Mouse (Mus musculus) frontal cortex, adult 2 months (tissue): Measurements from ENCODE around the gene Gm6040. TPM values are rescaled to one million over a fixed set of nuclear protein-coding genes. Genes with fewer than 3 reads are reported as not detected.

Source experiments
- DNase-seq, 2 experiments: peaks; one replicate each; pipeline ENCODE4 v3.0.0; 2022; ENCODE audit warnings: low spot score in 1 of 2; ENCODE audit errors: extremely low spot score in 1 of 2
- polyA plus RNA-seq: library from polyadenylated mRNA; depleted of rRNA; stranded (reverse); fragments of >200 nt; gene quantifications from 2 replicates; pipeline ENCODE4 v1.2.3, GENCODE M21; 2012; rRNA removed

The Gm6040 gene
- polyA plus RNA-seq = not detected in 2 replicates

- DNase-seq = peak in 1 of 2 experiments; percentile 2
Measured at GRCm38 (mm10) chr8:20921971-20922370, at the start of gene Gm6040. Gm6040 (minus strand) TSS chr8:20922071.

GRCm38 (mm10) chr8:20964531-20964930 lies 42.7 kb upstream of the Gm6040 start:
- no peak for DNase-seq

GRCm38 (mm10) chr8:20944610-20945009 lies 22.7 kb upstream of the Gm6040 start, which contains the start of gene AY761185:
AY761185 (minus strand) TSS chr8:20944710.
- DNase-seq = no peak

- DNase-seq = no peak
Measured at GRCm38 (mm10) chr8:20912288-20912687, 9.6 kb downstream of the Gm6040 start.

GRCm38 (mm10) chr8:20908256-20908655 lies 13.6 kb downstream of the Gm6040 start:
- no peak for DNase-seq

- no peak for DNase-seq
Measured at GRCm38 (mm10) chr8:20907119-20907518, 14.8 kb downstream of the Gm6040 start.

- DNase-seq = no peak
Measured at GRCm38 (mm10) chr8:20902527-20902926, 19.3 kb downstream of the Gm6040 start, which contains the start of gene Gm15056. Gm15056 (minus strand) TSS chr8:20902627.

- no peak for DNase-seq
Measured at GRCm38 (mm10) chr8:20892369-20892768, 29.5 kb downstream of the Gm6040 start, which contains the start of gene Defb33. Defb33 (plus strand) TSS chr8:20892669.

- DNase-seq = no peak
Measured at GRCm38 (mm10) chr8:20874608-20875007, 47.3 kb downstream of the Gm6040 start.

Other genes starting within 250 kb of the Gm6040 start
- not detected in 2 replicates for gene Defb33, start 29.4 kb downstream of the Gm6040 start, polyA plus RNA-seq
- gene Gm15056, start 19.4 kb downstream of the Gm6040 start, polyA plus RNA-seq = not detected in 2 replicates
- not detected in 2 replicates for gene AY761185, start 22.6 kb upstream of the Gm6040 start, polyA plus RNA-seq
- gene Defa21, start 103.5 kb upstream of the Gm6040 start, polyA plus RNA-seq = not detected in 2 replicates
- not detected in 2 replicates for gene Defa23, start 133.0 kb upstream of the Gm6040 start, polyA plus RNA-seq
- not detected in 2 replicates for gene Defa35, start 143.0 kb upstream of the Gm6040 start, polyA plus RNA-seq
- gene Defa25, start 162.4 kb upstream of the Gm6040 start, polyA plus RNA-seq = not detected in 2 replicates
- not detected in 2 replicates for gene Gm14851, start 174.0 kb upstream of the Gm6040 start, polyA plus RNA-seq
- gene Defa30, start 212.6 kb upstream of the Gm6040 start, polyA plus RNA-seq = not detected in 2 replicates
- gene Defa22, start 240.2 kb upstream of the Gm6040 start, polyA plus RNA-seq = not detected in 2 replicates